Mouse (Mus musculus) forebrain, embryonic 16.5 days (tissue): ENCODE data around the gene Lancl1. TPM values are rescaled to one million over a fixed set of nuclear protein-coding genes. Genes with fewer than 3 reads are reported as not detected.

Source experiments
- ATAC-seq: fragments of 200-750 bp; cut with Nextera tagmentation; 2 replicates; pipeline ENCODE4 v1.8.0; 2017; ENCODE audit warnings: mild to moderate bottlenecking, moderate library complexity
- H3K27ac ChIP-seq: fragments of 300-500 bp; sonication (generic); 2 replicates; pipeline ENCODE4 v1.5.1; 2014; ENCODE audit warnings: low read length, control low read depth
- H3K27me3 ChIP-seq: fragments of 300-500 bp; sonication (generic); replicated peaks from 2 replicates; pipeline ENCODE4 v1.6.1; 2014; ENCODE audit warnings: low read length; ENCODE audit not compliant: control insufficient read depth, insufficient read depth
- H3K36me3 ChIP-seq: fragments of 300-500 bp; sonication (generic); 2 replicates; pipeline ENCODE4 v1.6.1; 2014; ENCODE audit not compliant: control insufficient read depth, insufficient read depth
- H3K4me1 ChIP-seq: fragments of 300-500 bp; sonication (generic); replicated peaks from 2 replicates; pipeline ENCODE4 v1.6.1; 2014; ENCODE audit warnings: low read length; ENCODE audit not compliant: control insufficient read depth, insufficient read depth
- H3K4me2 ChIP-seq: fragments of 300-500 bp; sonication (generic); 2 replicates; pipeline ENCODE4 v1.6.1; 2014; ENCODE audit warnings: mild to moderate bottlenecking, low read length, control low read depth
- H3K4me3 ChIP-seq: fragments of 300-500 bp; sonication (generic); replicated peaks from 2 replicates; pipeline ENCODE4 v1.5.1; 2014; ENCODE audit warnings: mild to moderate bottlenecking, low read length, control low read depth
- H3K9ac ChIP-seq: fragments of 300-500 bp; sonication (generic); replicated peaks from 2 replicates; pipeline ENCODE4 v1.6.1; 2014; ENCODE audit warnings: low read depth, low read length, control low read depth
- H3K9me3 ChIP-seq: fragments of 300-500 bp; sonication (generic); 2 replicates; pipeline ENCODE4 v1.6.1; 2016; ENCODE audit warnings: low read length; ENCODE audit not compliant: control insufficient read depth
- WGBS: fragments of 180-500 bp; shearing (Covaris S2); extraction: QIAGEN DNeasy Blood & Tissue Kit; methylation state at CpG from one replicate; pipeline ENCODE4 v1.1.7; 2014; 5-methylcytosine and 5-hydroxymethylcytosine counted together
- polyA plus RNA-seq: library from polyadenylated mRNA; unstranded; fragments of >200 nt; fragmentation: Nextera tagmentation; extraction: Ambion mirVana; gene quantifications from 2 replicates; pipeline ENCODE4 v1.2.1, GENCODE M21; 2015

Lancl1 gene
- polyA plus RNA-seq, 1 experiment from 2014 or later, result 201 TPM

- 92% methylated on average over 4 of the region's 4 CpGs for WGBS
- no peak overlapping the region for H3K27ac ChIP-seq
- ATAC-seq, result no peak
- no peaks in the 10 kb centered on the region for H3K27me3 ChIP-seq
- H3K4me3 ChIP-seq, result no peak overlapping the region
- no peak overlapping the region for H3K4me2 ChIP-seq
- no peak overlapping the region for H3K9ac ChIP-seq
- H3K4me1 ChIP-seq, result no peaks in the 10 kb centered on the region
- H3K9me3 ChIP-seq, result no peaks in the 10 kb centered on the region
- H3K36me3 ChIP-seq, result no peaks in the 10 kb centered on the region
These were observed 73.8 kb downstream of the Lancl1 start for GRCm38 (mm10) chr1:66964857-66965256.

GRCm38 (mm10) chr1:66960536-66961243 lies 78.0 kb downstream of the Lancl1 start:
- Histone ChIP-seq H3K27ac (no peak overlapping the region), H3K9me3 (peaks cover 3% of the 10 kb centered on the region; the same call in 1 of the 2 replicates), H3K27me3 (no peaks in the 10 kb centered on the region), H3K4me1 (no peaks in the 10 kb centered on the region), H3K9ac (no peak overlapping the region), H3K36me3 (no peaks in the 10 kb centered on the region), H3K4me3 (no peak overlapping the region), H3K4me2 (no peak overlapping the region)
- ATAC-seq, result no peak
- 30% methylated on average over 8 of the region's 8 CpGs for WGBS

DNA sequence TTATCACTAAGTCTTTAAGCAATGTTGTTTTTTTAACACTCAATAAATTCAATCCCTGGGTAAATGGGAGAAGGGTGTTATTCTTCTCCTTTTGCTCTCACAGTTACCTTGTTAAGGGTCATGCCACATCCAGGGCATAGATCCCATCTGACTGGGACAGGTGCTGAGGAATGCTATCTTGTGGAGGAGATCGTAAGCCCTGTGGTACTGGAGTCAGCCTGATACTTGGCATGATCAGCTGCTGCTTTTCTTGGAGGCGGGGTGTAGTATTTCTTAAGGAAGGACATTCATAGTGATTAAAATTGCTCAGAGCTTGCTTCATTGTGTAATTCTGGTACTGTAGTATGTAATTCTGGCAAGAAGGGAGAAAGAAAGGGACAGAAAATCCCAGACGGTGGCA lies 81.3 kb downstream of the Lancl1 start:
- 88% methylated on average over 3 of the region's 3 CpGs for WGBS
- no peaks in the 10 kb centered on the region for H3K27me3 ChIP-seq
- ATAC-seq, result no peak

GRCm38 (mm10) chr1:66951086-66951485 lies 87.6 kb downstream of the Lancl1 start:
- WGBS, result 77% methylated on average over 3 of the region's 3 CpGs
- no peak overlapping the region for H3K4me3 ChIP-seq
- ATAC-seq, result no peak

More for the DNA sequence above, 81.3 kb downstream of the Lancl1 start:
- no peak overlapping the region for H3K27ac ChIP-seq
- H3K4me2 ChIP-seq, result no peak overlapping the region
- no peak overlapping the region for H3K9ac ChIP-seq
- no peaks in the 10 kb centered on the region for H3K4me1 ChIP-seq
- H3K4me3 ChIP-seq, result no peak overlapping the region
- no peaks in the 10 kb centered on the region for H3K36me3 ChIP-seq
- H3K9me3 ChIP-seq, result peaks cover 5% of the 10 kb centered on the region; the same call in 1 of the 2 replicates

More at GRCm38 (mm10) chr1:66951086-66951485, 87.6 kb downstream of the Lancl1 start:
- Histone ChIP-seq H3K4me1 (no peaks in the 10 kb centered on the region), H3K9ac (no peak overlapping the region), H3K4me2 (no peak overlapping the region), H3K36me3 (no peaks in the 10 kb centered on the region), H3K9me3 (peaks cover 5% of the 10 kb centered on the region; the same call in 1 of the 2 replicates), H3K27ac (no peak overlapping the region), H3K27me3 (no peaks in the 10 kb centered on the region)

Other genes starting within 250 kb of the Lancl1 start
- 15.0 and 15.5 TPM in 2 replicates for gene Kansl1l, start 221.3 kb downstream of the Lancl1 start, polyA plus RNA-seq
- 33.0 and 38.8 TPM in 2 replicates for gene Acadl, start 175.6 kb downstream of the Lancl1 start, polyA plus RNA-seq
- 0.38 and 2.5 TPM in 2 replicates for gene Myl1, start 93.5 kb downstream of the Lancl1 start, polyA plus RNA-seq
- gene Cps1, start 84.2 kb upstream of the Lancl1 start, polyA plus RNA-seq, result 0.15 and 0.20 TPM in 2 replicates